Mouse (Mus musculus): ENCODE measurements around the gene Ube2e3.

GRCm38 (mm10) chr2:78965396-78965795 is 97.5 kb downstream of the Ube2e3 start:
- TF ChIP-seq CTCF (IDR thresholded peaks at IDR 0.05; ENCODE audit: borderline replicate concordance, insufficient read depth, low read depth, low read length) (no peak), POLR2A (IDR thresholded peaks at IDR 0.05; ENCODE audit: borderline replicate concordance, insufficient read depth, low read length) (no peak)

All from cerebellum, adult 2 months (tissue).